Mouse (Mus musculus) olfactory bulb, adult 2 months (tissue): ENCODE measurements around the gene Tmem116.

Experiments
- CTCF ChIP-seq: fragments of 200-500 bp; IDR thresholded peaks from 2 replicates; pipeline ENCODE4 v1.5.1; 2012; ENCODE audit warnings: low read depth, mild to moderate bottlenecking, low read length, moderate library complexity; ENCODE audit not compliant: insufficient read depth
- POLR2A ChIP-seq: fragments of 200-500 bp; IDR thresholded peaks from 2 replicates; pipeline ENCODE4 v1.6.1; 2012; ENCODE audit warnings: mild to moderate bottlenecking, low read depth, low read length, moderate library complexity; ENCODE audit not compliant: insufficient read depth

DNA sequence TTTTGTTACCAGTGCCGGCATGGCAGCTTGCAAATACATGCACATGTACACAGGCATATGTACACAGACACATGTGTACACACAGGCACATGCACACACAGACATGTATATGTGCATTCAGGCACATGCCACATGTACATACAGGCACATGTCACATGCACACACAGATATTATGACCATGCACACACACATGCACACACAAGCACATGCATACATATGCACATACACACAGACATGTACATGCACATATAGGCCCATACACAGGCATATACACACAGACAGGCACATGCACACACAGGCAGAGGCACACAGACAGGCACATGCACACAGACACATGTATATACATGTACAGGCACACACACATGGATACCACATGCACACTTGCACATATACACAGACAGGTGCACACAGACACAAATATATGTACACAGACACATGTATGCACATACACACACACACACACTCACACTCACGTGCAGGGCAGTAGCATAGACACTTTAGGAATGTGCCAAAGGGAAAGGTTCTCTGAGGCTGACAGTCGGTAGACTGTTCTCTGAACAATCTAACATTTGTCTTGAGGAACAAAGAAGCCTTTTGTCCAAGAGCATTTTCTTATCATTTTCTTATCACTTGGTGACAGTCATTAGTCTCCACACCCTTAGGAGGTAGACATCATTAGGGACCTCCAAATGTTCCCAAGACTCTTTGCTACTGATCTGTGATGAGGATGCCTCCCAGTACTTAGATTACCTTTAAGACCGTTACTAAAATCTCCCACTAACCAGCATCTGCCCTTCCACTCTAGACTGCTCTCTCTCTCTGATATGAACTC is 9.9 kb downstream of the Tmem116 start:
- TF ChIP-seq CTCF = no peak
- TF ChIP-seq POLR2A = no peak
